Mouse (Mus musculus) kidney, adult 18-20 months (tissue): ENCODE results near the gene Ccdc27.

Experiments used
- DNase-seq: peaks from one replicate; pipeline ENCODE4 v3.0.0; 2021

The Ccdc27 gene

GRCm38 (mm10) chr4:154024729-154025521 lies 17.6 kb downstream of the Ccdc27 start:
- peak; percentile 50 for DNase-seq

- peak; percentile 73 for DNase-seq
These were observed 18.5 kb downstream of the Ccdc27 start for GRCm38 (mm10) chr4:154023754-154024601.

- DNase-seq: no peak
These were observed 19.6 kb downstream of the Ccdc27 start for GRCm38 (mm10) chr4:154022844-154023243.

- peak; percentile 87 for DNase-seq
These were observed 20.1 kb downstream of the Ccdc27 start for GRCm38 (mm10) chr4:154022407-154022806.

GRCm38 (mm10) chr4:154021432-154021831 lies 21.0 kb downstream of the Ccdc27 start:
- peak; percentile 71 for DNase-seq

- peak; percentile 79 for DNase-seq
These were observed 22.9 kb downstream of the Ccdc27 start for GRCm38 (mm10) chr4:154019571-154019970.

GRCm38 (mm10) chr4:154015476-154015875 lies 27.0 kb downstream of the Ccdc27 start:
- peak; percentile 30 for DNase-seq

GRCm38 (mm10) chr4:154012132-154012882 lies 30.2 kb downstream of the Ccdc27 start:
- DNase-seq: no peak

GRCm38 (mm10) chr4:154011646-154012089 lies 30.8 kb downstream of the Ccdc27 start, which contains the start of gene Lrrc47:
Gene Lrrc47, plus strand, starts transcription at chr4:154011731.
- peak; percentile 85 for DNase-seq

GRCm38 (mm10) chr4:154010907-154011645 lies 31.4 kb downstream of the Ccdc27 start:
- DNase-seq: no peak

GRCm38 (mm10) chr4:154007759-154008158 lies 34.7 kb downstream of the Ccdc27 start:
- DNase-seq: no peak

GRCm38 (mm10) chr4:154006264-154006663 lies 36.2 kb downstream of the Ccdc27 start:
- no peak for DNase-seq

- DNase-seq: no peak
These were observed 37.0 kb downstream of the Ccdc27 start for GRCm38 (mm10) chr4:154005488-154005887.

GRCm38 (mm10) chr4:153993505-153993904 lies 49.0 kb downstream of the Ccdc27 start:
- DNase-seq: no peak

GRCm38 (mm10) chr4:153992715-153993114 lies 49.8 kb downstream of the Ccdc27 start:
- DNase-seq: peak; percentile 30

GRCm38 (mm10) chr4:153980470-153980869 lies 62.0 kb downstream of the Ccdc27 start:
- DNase-seq: no peak

GRCm38 (mm10) chr4:153979243-153979642 lies 63.2 kb downstream of the Ccdc27 start:
- DNase-seq: no peak
